Mouse (Mus musculus) ES-E14 (cell line): Measurements from ENCODE around the gene Minos1. TPM values are rescaled to one million over a fixed set of nuclear protein-coding genes. Genes with fewer than 3 reads are reported as not detected.

Experiments used
- DNase-seq: peaks from one replicate; pipeline ENCODE4 v3.0.0-alpha.2; 2013; ENCODE audit warnings: low read depth, low spot score
- H3K27ac ChIP-seq: 2 replicates; pipeline ENCODE4 v1.5.1; 2012; ENCODE audit warnings: low read depth, mild to moderate bottlenecking, low read length, moderate library complexity, mixed read lengths; ENCODE audit not compliant: poor library complexity, insufficient read depth, severe bottlenecking
- H3K36me3 ChIP-seq: 2 replicates; pipeline ENCODE4 v1.6.1; 2012; ENCODE audit warnings: mild to moderate bottlenecking, low read length, moderate library complexity, mixed read lengths; ENCODE audit not compliant: control insufficient read depth, poor library complexity, insufficient read depth, severe bottlenecking
- H3K4me1 ChIP-seq, 2 experiments: fragments of 150-350 bp in 1 of 2; sonication (generic) in 1 of 2; 2 replicates each; pipeline ENCODE4 v1.6.1; 2012; ENCODE audit warnings: low read length in 2 of 2, mild to moderate bottlenecking in 1 of 2, mixed read lengths in 1 of 2; ENCODE audit not compliant: control insufficient read depth in 2 of 2, insufficient read depth in 2 of 2, poor library complexity in 1 of 2
- H3K4me3 ChIP-seq, 2 experiments: fragments of 150-350 bp in 1 of 2; sonication (generic) in 1 of 2; 2 replicates each; pipeline ENCODE4 v1.5.1; 2012; ENCODE audit warnings: low read length in 2 of 2, low read depth in 1 of 2, mild to moderate bottlenecking in 1 of 2, mixed read lengths in 1 of 2; ENCODE audit not compliant: insufficient read depth in 1 of 2, poor library complexity in 1 of 2, severe bottlenecking in 1 of 2
- H3K9ac ChIP-seq: 2 replicates; pipeline ENCODE4 v1.6.1; 2012; ENCODE audit warnings: low read depth, mild to moderate bottlenecking, low read length, mixed read lengths; ENCODE audit not compliant: poor library complexity, insufficient read depth, severe bottlenecking
- H3K9me3 ChIP-seq: fragments of 150-350 bp; sonication (generic); 2 replicates; pipeline ENCODE4 v1.6.1; 2012; ENCODE audit warnings: low read depth, mild to moderate bottlenecking, low read length; ENCODE audit not compliant: control insufficient read depth, insufficient read depth
- CHD2 ChIP-seq: IDR thresholded peaks from 2 replicates; pipeline ENCODE4 v1.6.1; 2014; ENCODE audit warnings: mild to moderate bottlenecking, low read depth, low read length, inconsistent platforms
- HCFC1 ChIP-seq: IDR thresholded peaks from 2 replicates; pipeline ENCODE4 v1.6.1; 2012; ENCODE audit warnings: low read length, inconsistent platforms, borderline replicate concordance; ENCODE audit not compliant: insufficient read depth
- MAFK ChIP-seq: IDR thresholded peaks from 2 replicates; pipeline ENCODE4 v1.6.1; 2014; ENCODE audit warnings: mild to moderate bottlenecking, low read depth, low read length, inconsistent platforms; ENCODE audit not compliant: insufficient read depth
- ZC3H11A ChIP-seq: IDR thresholded peaks from 2 replicates; pipeline ENCODE4 v1.6.1; 2012; ENCODE audit warnings: low read depth, mild to moderate bottlenecking, inconsistent platforms, low read length, borderline replicate concordance
- ZNF384 ChIP-seq: IDR thresholded peaks from 2 replicates; pipeline ENCODE4 v1.6.1; 2012; ENCODE audit warnings: low read depth, low read length, inconsistent platforms
- in situ Hi-C, 2 experiments: fragments of 600-800 bp; cut with MboI; formaldehyde crosslinking; loops; one replicate each; pipeline ENCODE4 v1.15.1; 2025; ENCODE audit warnings: low sequenced_read_pairs in 2 of 2, inconsistent platforms in 1 of 2; ENCODE audit not compliant: unreplicated experiment in 2 of 2
- total RNA-seq: library from RNA; depleted of rRNA; stranded (reverse); fragments of 300-350 nt; gene quantifications from 2 replicates; pipeline ENCODE4 v1.2.3, GENCODE M21; 2012

Gene Minos1
- total RNA-seq, 1 experiment, result 147 TPM

- peaks cover 3 to 8% of the 10 kb centered on the region in 2 experiments; a peak in 3 of 4 replicates for H3K4me1 ChIP-seq
- in situ Hi-C loops, result no loop called here
- H3K36me3 ChIP-seq, result no peaks in the 10 kb centered on the region
- TF ChIP-seq MAFK (no peak), ZC3H11A (no peak), HCFC1 (no peak), ZNF384 (no peak), CHD2 (no peak)
- 0 out of 2 replicates have a peak overlapping the region, but pooled peaks have one; percentile 25 for H3K9ac ChIP-seq
- H3K9me3 ChIP-seq, result no peaks in the 10 kb centered on the region
- 0 out of 2 replicates have a peak overlapping the region, but pooled peaks have one; percentile 19 for H3K27ac ChIP-seq
- DNase-seq, result no peak
- H3K4me3 ChIP-seq, result peak overlapping the region in 1 of 2 experiments; percentile 44; a peak in 2 of 4 replicates
Measured at GRCm38 (mm10) chr4:139168985-139169747, 38.3 kb upstream of the Minos1 start.

DNA sequence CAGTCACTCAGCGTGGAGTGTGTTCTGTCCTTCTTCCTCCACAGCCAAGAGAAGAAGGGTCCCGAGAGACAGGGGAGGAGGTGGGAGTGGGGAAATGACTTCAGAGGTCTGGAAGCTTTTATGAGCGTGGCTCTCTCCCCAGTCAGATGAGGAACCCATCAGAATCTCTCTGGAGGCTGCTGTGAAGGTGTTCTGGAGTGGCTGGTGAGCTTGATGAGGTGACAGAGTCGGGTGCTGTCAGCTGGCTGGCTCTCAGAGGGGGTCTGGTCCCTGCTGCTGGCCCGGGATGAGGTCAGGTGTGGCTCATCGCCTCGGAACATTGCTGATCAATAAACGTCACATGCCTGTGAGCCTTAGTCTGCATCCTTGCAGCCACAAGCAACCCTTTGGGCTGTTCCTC is 36.2 kb upstream of the Minos1 start:
- no peak overlapping the region for H3K27ac ChIP-seq
- in situ Hi-C loops, result no loop called here
- no peak for DNase-seq
- peaks cover 3 to 8% of the 10 kb centered on the region in 2 experiments; a peak in 3 of 4 replicates for H3K4me1 ChIP-seq
- H3K36me3 ChIP-seq, result no peaks in the 10 kb centered on the region
- TF ChIP-seq ZNF384 (no peak), ZC3H11A (no peak)
- H3K9me3 ChIP-seq, result no peaks in the 10 kb centered on the region
- H3K4me3 ChIP-seq, result no peak overlapping the region
- H3K9ac ChIP-seq, result no peak overlapping the region

GRCm38 (mm10) chr4:139166244-139166643 is 35.3 kb upstream of the Minos1 start:
- TF ChIP-seq HCFC1 (no peak), ZNF384 (no peak), CHD2 (no peak), MAFK (no peak), ZC3H11A (no peak)
- in situ Hi-C loops, result no loop called here
- H3K9me3 ChIP-seq, result no peaks in the 10 kb centered on the region

DNA sequence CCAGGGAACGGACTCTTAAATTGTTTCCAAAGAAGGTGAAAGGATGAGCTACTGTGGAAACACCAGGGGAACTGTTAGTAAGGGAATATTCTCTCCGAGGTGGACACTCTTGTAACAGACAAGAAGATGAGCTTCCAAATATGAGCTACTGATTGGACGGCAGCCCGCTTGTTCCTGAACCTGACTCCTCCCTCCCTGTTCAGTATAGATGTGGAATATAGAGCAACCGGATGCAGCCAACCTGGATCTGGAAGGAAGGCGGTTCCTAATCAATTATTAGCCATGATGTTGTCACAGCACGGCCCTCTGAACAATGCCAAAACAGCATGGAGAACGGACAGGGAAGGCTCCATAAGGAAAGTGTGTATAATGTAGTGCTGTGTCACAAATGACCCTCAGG is 34.3 kb upstream of the Minos1 start:
- Histone ChIP-seq H3K27ac (no peak overlapping the region), H3K36me3 (no peaks in the 10 kb centered on the region), H3K4me1 (peaks cover 3 to 8% of the 10 kb centered on the region in 2 experiments; a peak in 3 of 4 replicates), H3K9ac (no peak overlapping the region), H3K4me3 (peak overlapping the region in 1 of 2 experiments; percentile 33; a peak in 1 of 4 replicates), H3K9me3 (no peaks in the 10 kb centered on the region)
- TF ChIP-seq ZNF384 (no peak), ZC3H11A (no peak), MAFK (no peak), CHD2 (no peak), HCFC1 (no peak)
- DNase-seq, result no peak
- in situ Hi-C loops, result no loop called here

More at GRCm38 (mm10) chr4:139166244-139166643, 35.3 kb upstream of the Minos1 start:
- Histone ChIP-seq H3K9ac (no peak overlapping the region), H3K4me1 (peaks cover 3 to 8% of the 10 kb centered on the region in 2 experiments; a peak in 3 of 4 replicates), H3K27ac (no peak overlapping the region), H3K36me3 (no peaks in the 10 kb centered on the region), H3K4me3 (no peak overlapping the region)
- DNase-seq, result no peak
